Mouse (Mus musculus): Measurements from ENCODE around the gene Rnf167. TPM values are rescaled to one million over a fixed set of nuclear protein-coding genes. Genes with fewer than 3 reads are reported as not detected.
A peak's percentile ranks its signal among the peaks of the same experiment; 100 is the strongest.

Rnf167 gene
- total and polyA plus RNA-seq, 3 experiments, result 23.5 to 31.7 (median 25.5) TPM

DNA sequence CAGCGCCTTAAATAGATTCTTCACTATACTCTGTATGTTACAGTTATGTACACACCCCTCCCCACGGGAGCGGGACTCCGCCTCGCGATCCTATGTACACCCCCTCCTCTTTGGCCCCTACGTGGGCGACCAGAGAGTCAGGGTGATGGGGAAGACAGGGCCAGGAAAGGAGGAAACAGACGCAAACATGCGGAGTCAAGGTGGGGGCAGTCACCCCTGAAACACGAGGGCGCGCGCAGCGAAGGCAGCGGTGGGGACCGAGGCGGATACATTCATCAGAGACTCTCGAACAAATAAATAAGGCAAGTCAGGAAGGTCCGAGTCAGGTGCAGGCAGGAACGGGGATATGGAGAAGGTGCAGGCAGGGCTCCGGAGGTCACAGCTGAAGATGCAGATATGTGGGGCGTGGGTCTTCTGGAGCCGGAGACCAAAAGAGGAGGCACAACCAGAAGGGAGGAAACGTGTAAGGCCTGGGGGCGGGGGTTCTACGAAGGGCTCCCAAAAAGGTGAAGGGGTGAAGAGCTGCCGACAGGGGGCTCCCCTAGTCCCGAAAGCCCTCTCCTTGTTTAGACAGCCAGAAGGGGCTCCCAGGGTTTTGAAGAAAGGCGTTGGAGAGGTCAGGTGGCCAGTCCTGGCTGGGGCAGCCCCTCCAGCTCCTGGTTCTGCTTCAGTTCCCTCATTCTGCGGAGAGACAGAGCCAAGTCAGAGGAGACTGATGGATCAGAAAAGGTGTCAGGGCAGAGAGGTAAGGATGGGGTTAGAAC lies 22.7 kb downstream of the Rnf167 start (continued):
- TF ChIP-seq NRF1 (IDR thresholded peaks at IDR 0.05; ENCODE audit: low read depth, low read length) (no peak), KAT2A (IDR thresholded peaks at IDR 0.05; ENCODE audit: insufficient replicate concordance, low read length) (no peak), ZKSCAN1 (IDR thresholded peaks at IDR 0.05; ENCODE audit: borderline replicate concordance, low read depth, low read length) (no peak), ZNF384 (IDR thresholded peaks at IDR 0.05; ENCODE audit: low read depth, low read length) (no peak), MAFK (IDR thresholded peaks at IDR 0.05; ENCODE audit: insufficient replicate concordance, low read length) (no peak), PAX5 (IDR thresholded peaks at IDR 0.05; ENCODE audit: low read length) (no peak), EP300 (IDR thresholded peaks at IDR 0.05; ENCODE audit: low read length) (peak; percentile 69), HCFC1 (IDR thresholded peaks at IDR 0.05; ENCODE audit: low read depth, low read length) (no peak; the same call in 1 of the 2 replicates), SMC3 (IDR thresholded peaks at IDR 0.05; ENCODE audit: low read depth, low read length) (peak; percentile 78), ELF1 (IDR thresholded peaks at IDR 0.05; ENCODE audit: low read depth, low read length) (no peak; the same call in 1 of the 2 replicates)

DNA sequence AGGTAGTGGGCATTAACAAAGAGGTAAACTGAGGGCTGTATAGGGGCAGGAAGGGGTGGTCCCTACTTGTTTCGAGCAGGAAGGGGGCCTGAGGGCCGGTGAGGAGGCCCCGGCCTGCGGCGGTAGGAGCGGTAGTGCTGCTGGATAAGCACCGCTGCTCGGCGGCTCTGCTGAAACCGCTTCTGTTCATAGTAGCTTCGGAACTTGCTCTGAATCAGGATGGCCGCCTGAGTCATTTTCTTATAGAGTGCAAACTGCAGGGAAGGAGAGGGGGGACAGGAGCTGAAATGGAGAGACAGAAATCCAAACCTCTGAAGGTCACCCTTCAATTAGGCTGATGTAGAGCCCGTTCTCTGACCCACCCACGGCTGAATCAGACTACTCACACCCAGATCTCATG lies 23.4 kb downstream of the Rnf167 start:
- peaks cover 10 to 37% of the 10 kb centered on the region in 2 experiments for H3K4me1 ChIP-seq (ENCODE audit: control insufficient read depth in 1 of 2, insufficient read depth in 2 of 2)
- no peaks in the 10 kb centered on the region for H3K9me3 ChIP-seq (replicated peaks; ENCODE audit: low read length)
- H3K27ac ChIP-seq (ENCODE audit: insufficient read depth, low read depth), result peak overlapping the region; percentile 23; the same call in 1 of the 2 replicates
- H3K4me2 ChIP-seq (ENCODE audit: insufficient read depth, low read depth, poor library complexity, severe bottlenecking), result peak overlapping the region; percentile 41
- peaks cover 37 to 66% of the 10 kb centered on the region in 2 experiments for H3K36me3 ChIP-seq (replicated peaks in 1 of 2; ENCODE audit: control insufficient read depth in 1 of 2, insufficient read depth in 1 of 2, low read length in 1 of 2)
- H3K27me3 ChIP-seq (replicated peaks), result no peaks in the 10 kb centered on the region
- H3K79me2 ChIP-seq (replicated peaks; ENCODE audit: control insufficient read depth, extremely low read depth, insufficient read depth, poor library complexity, severe bottlenecking), result peaks cover 22% of the 10 kb centered on the region
- dilution Hi-C loops (cut with MboI; ENCODE audit: extremely low pct_ligation_motif_present, extremely low pct_unique_long_range_greater_than_20kb, low sequenced_read_pairs), result no loop called here
- peak overlapping the region; percentile 69 to 92 (median 73) for H3K4me3 ChIP-seq (replicated peaks in 1 of 3; ENCODE audit: low read depth in 2 of 3, low read length in 2 of 3, poor library complexity in 1 of 3)
- no peak for TF ChIP-seq ZNF384 (IDR thresholded peaks at IDR 0.05; ENCODE audit: low read depth, low read length)
- no peak; the same call in 1 of the 2 replicates for TF ChIP-seq ZMIZ1 (IDR thresholded peaks at IDR 0.05; ENCODE audit: low read depth, low read length)
- TF ChIP-seq ZKSCAN1 (IDR thresholded peaks at IDR 0.05; ENCODE audit: borderline replicate concordance, low read depth, low read length), result no peak
- no peak for TF ChIP-seq USF1 (IDR thresholded peaks at IDR 0.05; ENCODE audit: low read depth, low read length)
- TF ChIP-seq MAX (IDR thresholded peaks at IDR 0.05; ENCODE audit: low read length), result no peak
- TF ChIP-seq JUND (conservative IDR thresholded peaks at IDR 0.05; ENCODE audit: low read depth, low read length), result no peak
- TF ChIP-seq NRF1 (IDR thresholded peaks at IDR 0.05; ENCODE audit: low read depth, low read length), result no peak
- no peak for TF ChIP-seq BHLHE40 (IDR thresholded peaks at IDR 0.05; ENCODE audit: low read depth, low read length)
- TF ChIP-seq TBP (conservative IDR thresholded peaks at IDR 0.05; ENCODE audit: low read depth, low read length), result no peak
- no peak for TF ChIP-seq POLR2A (IDR thresholded peaks at IDR 0.05; ENCODE audit: low read depth, low read length)
- TF ChIP-seq RCOR1 (conservative IDR thresholded peaks at IDR 0.05; ENCODE audit: low read depth, low read length), result no peak
- TF ChIP-seq CHD2 (IDR thresholded peaks at IDR 0.05; ENCODE audit: low read length), result no peak
- no peak for TF ChIP-seq GABPA (IDR thresholded peaks at IDR 0.05; ENCODE audit: insufficient replicate concordance, low read depth, low read length)
- TF ChIP-seq ETS1 (conservative IDR thresholded peaks at IDR 0.05; ENCODE audit: low read depth, low read length), result no peak
- no peak for TF ChIP-seq JUN (IDR thresholded peaks at IDR 0.05; ENCODE audit: insufficient read depth, low read depth, low read length)
- no peak for TF ChIP-seq TCF12 (IDR thresholded peaks at IDR 0.05; ENCODE audit: low read depth, low read length)
- no peak for TF ChIP-seq POLR2AphosphoS2 (IDR thresholded peaks at IDR 0.05; ENCODE audit: low read depth, low read length)
- DNase-seq (ENCODE audit: extremely low read depth), result peak; percentile 28
- peak overlapping the region; percentile 77 for H3K9ac ChIP-seq (ENCODE audit: insufficient read depth, low read depth)
- in situ Hi-C loops (cut with MboI; ENCODE audit: low pct_ligation_motif_present, low pct_unique_long_range_greater_than_20kb, low sequenced_read_pairs), result loop anchor here (5.0 kb wide), 1 partner anchor 37 kb away; no protein-coding TSS in a partner anchor

Data from CH12.LX (cell line).